ENCODE assay signal across 9 mouse cellular contexts in the genomic region with DNA sequence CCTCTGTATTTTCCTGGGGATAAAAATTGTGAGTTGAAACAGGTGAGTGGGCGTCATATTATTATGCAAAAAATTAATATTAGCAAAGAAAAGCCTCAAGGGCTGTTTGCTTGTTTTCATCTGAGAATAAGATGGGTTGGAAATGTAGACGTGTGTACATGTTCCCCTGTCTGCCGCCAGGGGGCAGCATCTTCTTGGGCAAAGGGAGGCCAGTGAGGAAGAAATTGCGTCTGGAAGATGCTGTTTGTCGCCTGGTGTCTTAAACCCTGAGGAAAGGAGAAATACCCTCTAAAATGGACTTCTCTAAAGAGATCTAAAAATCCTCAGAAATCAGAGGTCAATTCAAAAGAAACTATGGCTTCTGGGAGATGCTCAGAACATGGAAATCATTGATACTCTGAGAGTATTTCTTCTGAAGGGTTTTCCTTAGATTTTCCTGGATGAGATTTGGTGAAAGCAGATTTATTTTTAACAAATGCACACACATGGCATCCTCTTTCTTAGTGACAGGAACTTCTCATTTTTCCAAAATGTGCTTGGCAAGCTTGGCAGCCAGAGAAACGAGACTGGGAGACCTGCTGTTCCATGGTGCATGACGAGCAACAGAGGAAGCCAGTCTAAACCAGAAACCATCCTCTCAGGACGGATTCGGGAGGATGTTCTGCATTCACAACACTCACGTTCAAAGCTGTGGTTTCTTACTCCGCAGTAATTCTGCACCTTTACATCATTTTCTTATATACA.
DNase-seq lines count a peak whose midpoint lies in the region; ATAC-seq and TF ChIP-seq lines count a peak whose summit lies in the region.
"Had no signal": no experiment of that assay in that cellular context is flagged by ENCODE, and none has a peak within 500 bp of the region (broad histone marks: within the 10 kb centered on the region; RNA-seq: fewer than 3 reads in every experiment).

No protein-coding gene starts in this region.

- no peaks in the 10 kb centered on the region for H3K79me2 ChIP-seq in C2C12 (ENCODE audit: control insufficient read depth, insufficient read depth)

- no peak overlapping the region for H3ac ChIP-seq in C2C12 (ENCODE audit: control insufficient read depth, insufficient read length, low read depth)

- H3K4me1 ChIP-seq in kidney, embryonic 16.5 days (ENCODE audit: insufficient read depth, low read length): peaks cover 3% of the 10 kb centered on the region; the same call in 1 of the 2 replicates
- no peaks in the 10 kb centered on the region for H3K4me1 ChIP-seq in limb, embryonic 13.5 days
- H3K4me1 ChIP-seq in neural tube, embryonic 12.5 days: no peaks in the 10 kb centered on the region
- H3K4me1 ChIP-seq: embryonic facial prominence, embryonic 12.5 days had no signal

- no peak overlapping the region for H3K4me3 ChIP-seq in C2C12 (ENCODE audit: insufficient read depth, poor library complexity, severe bottlenecking)
- H3K4me3 ChIP-seq in kidney, embryonic 16.5 days (ENCODE audit: low read length): no peak overlapping the region
- no peak overlapping the region for H3K4me3 ChIP-seq in limb, embryonic 13.5 days
- no peak overlapping the region for H3K4me3 ChIP-seq in neural tube, embryonic 12.5 days
- H3K4me3 ChIP-seq: embryonic facial prominence, embryonic 12.5 days had no signal

- DNase-seq in adrenal gland, postnatal 14 days: peak; percentile 86
- peak; percentile 76 for DNase-seq in embryo, embryonic 11 days
- DNase-seq in gastrocnemius, postnatal 36 days: peak; percentile 60 to 67
- DNase-seq in thymus, postnatal 0 days (ENCODE audit: low spot score): peak; percentile 35

- H3K36me3 ChIP-seq in C2C12 (ENCODE audit: control insufficient read depth, insufficient read depth): no peaks in the 10 kb centered on the region
- H3K36me3 ChIP-seq in kidney, embryonic 16.5 days (ENCODE audit: insufficient read depth, low read length): no peaks in the 10 kb centered on the region
- no peaks in the 10 kb centered on the region for H3K36me3 ChIP-seq in limb, embryonic 13.5 days
- H3K36me3 ChIP-seq in neural tube, embryonic 12.5 days: no peaks in the 10 kb centered on the region
- H3K36me3 ChIP-seq: embryonic facial prominence, embryonic 12.5 days had no signal

- no peaks in the 10 kb centered on the region for H3K79me3 ChIP-seq in C2C12 (ENCODE audit: low read depth)

- peak; percentile 52 for TF ChIP-seq CTCF in C2C12 (IDR thresholded peaks at IDR 0.05; ENCODE audit: control insufficient read depth, insufficient read depth, insufficient read length)

- no peaks in the 10 kb centered on the region for H3K27me3 ChIP-seq in C2C12 (ENCODE audit: control insufficient read depth, insufficient read depth, insufficient read length)
- H3K27me3 ChIP-seq in kidney, embryonic 16.5 days (ENCODE audit: insufficient read depth, low read length): no peaks in the 10 kb centered on the region
- H3K27me3 ChIP-seq in limb, embryonic 13.5 days: no peaks in the 10 kb centered on the region
- H3K27me3 ChIP-seq in neural tube, embryonic 12.5 days (replicated peaks): no peaks in the 10 kb centered on the region
- H3K27me3 ChIP-seq: embryonic facial prominence, embryonic 12.5 days had no signal

- no peak overlapping the region for H3K9ac ChIP-seq in kidney, embryonic 16.5 days (replicated peaks; ENCODE audit: low read length)
- no peak overlapping the region for H3K9ac ChIP-seq in limb, embryonic 13.5 days
- no peak overlapping the region for H3K9ac ChIP-seq in neural tube, embryonic 12.5 days
- H3K9ac ChIP-seq: embryonic facial prominence, embryonic 12.5 days had no signal

- intact Hi-C loops in gastrocnemius, postnatal 36 days (cut with DNase I): loop anchor here (10.0 kb wide), 1 partner anchor 1321 kb away; no protein-coding TSS in a partner anchor

- ATAC-seq in kidney, embryonic 16.5 days (ENCODE audit: low FRiP score, low TSS enrichment): peak; percentile 82; the same call in 1 of the 2 replicates
- ATAC-seq in limb, embryonic 13.5 days (ENCODE audit: low FRiP score, low read depth): peak; percentile 32; the same call in 1 of the 2 replicates
- peak; percentile 71; the same call in 1 of the 2 replicates for ATAC-seq in neural tube, embryonic 12.5 days (ENCODE audit: low FRiP score, low read depth)

- no peak overlapping the region for H3K4me2 ChIP-seq in kidney, embryonic 16.5 days (replicated peaks; ENCODE audit: low read depth, low read length)
- no peak overlapping the region for H3K4me2 ChIP-seq in limb, embryonic 13.5 days (replicated peaks)
- no peak overlapping the region for H3K4me2 ChIP-seq in neural tube, embryonic 12.5 days (replicated peaks)
- H3K4me2 ChIP-seq: embryonic facial prominence, embryonic 12.5 days had no signal

- no peaks in the 10 kb centered on the region for H3K9me3 ChIP-seq in kidney, embryonic 16.5 days (ENCODE audit: low read length)
- H3K9me3 ChIP-seq in limb, embryonic 13.5 days: no peaks in the 10 kb centered on the region
- H3K9me3 ChIP-seq in neural tube, embryonic 12.5 days: no peaks in the 10 kb centered on the region
- H3K9me3 ChIP-seq: embryonic facial prominence, embryonic 12.5 days had no signal

- WGBS in kidney, embryonic 16.5 days: 22% methylated on average over 11 of the region's 11 CpGs
- 31% methylated on average over 11 of the region's 11 CpGs for WGBS in limb, embryonic 13.5 days
- WGBS in neural tube, embryonic 12.5 days: 43% methylated on average over 11 of the region's 11 CpGs

- no peak overlapping the region for H3K27ac ChIP-seq in kidney, embryonic 16.5 days (ENCODE audit: low read length)
- H3K27ac ChIP-seq in limb, embryonic 13.5 days: no peak overlapping the region
- no peak overlapping the region for H3K27ac ChIP-seq in neural tube, embryonic 12.5 days
- H3K27ac ChIP-seq: embryonic facial prominence, embryonic 12.5 days had no signal

TF ChIP-seq in C2C12, 6 proteins besides CTCF, POLR2A, EP300 and RAD21:
- TF ChIP-seq MAX (IDR thresholded peaks at IDR 0.05) (no peak), CEBPB (IDR thresholded peaks at IDR 0.05; ENCODE audit: low read depth) (no peak), MYOG (IDR thresholded peaks at IDR 0.05; ENCODE audit: control insufficient read depth, extremely low read depth, insufficient read length) (no peak), FOSL1 (IDR thresholded peaks at IDR 0.05; ENCODE audit: insufficient read depth, low read length, poor library complexity, severe bottlenecking) (no peak), USF1 (IDR thresholded peaks at IDR 0.05; ENCODE audit: low read depth) (no peak), MYOD1 (IDR thresholded peaks at IDR 0.05; ENCODE audit: control insufficient read depth, insufficient read length, low read depth) (no peak)
TF ChIP-seq in C2C12: peak in this region for 0.

Comparison
In these comparisons a context has a peak if more than half of its experiments do, and no peak if none do; other contexts are left out.
1. DNase-seq: peak in every context shown above with its lines; median percentile 86 in adrenal gland, postnatal 14 days; 76 in embryo, embryonic 11 days; 64 in gastrocnemius, postnatal 36 days; 35 in thymus, postnatal 0 days.
2. ATAC-seq: peak in every context shown above with its lines; median percentile 82 in kidney, embryonic 16.5 days; 71 in neural tube, embryonic 12.5 days; 32 in limb, embryonic 13.5 days.